Mouse (Mus musculus): ENCODE measurements around the gene Taf1a. TPM values are rescaled to one million over a fixed set of nuclear protein-coding genes. Genes with fewer than 3 reads are reported as not detected.

Taf1a gene
- polyA plus RNA-seq, 2 experiments, result 3.5 to 5.5 TPM

GRCm38 (mm10) chr1:183349840-183350239, 38.9 kb upstream of the Taf1a start:
- H3K9ac ChIP-seq (replicated peaks), result no peak overlapping the region
- ATAC-seq (ENCODE audit: insufficient read depth) (no peak), DNase-seq (ENCODE audit: low read depth in 3 of 3, low spot score in 3 of 3) (peak; percentile 60 to 73 (median 61))
- peaks cover 3% of the 10 kb centered on the region; the same call in 1 of the 2 replicates for H3K36me3 ChIP-seq (replicated peaks; ENCODE audit: control insufficient read depth, insufficient read depth, low read depth)
- peaks cover 2 to 4% of the 10 kb centered on the region in 2 experiments for H3K4me1 ChIP-seq (replicated peaks; ENCODE audit: control insufficient read depth in 2 of 2, insufficient read depth in 2 of 2, low read length in 1 of 2)
- no peak overlapping the region for H3K4me2 ChIP-seq (ENCODE audit: low read depth)
- no peak for TF ChIP-seq EP300 (IDR thresholded peaks at IDR 0.05; ENCODE audit: low read depth)
- TF ChIP-seq CTCF (IDR thresholded peaks at IDR 0.05; ENCODE audit: low read depth), result peak; percentile 73
- no peak overlapping the region for H3K27ac ChIP-seq
- H3K27me3 ChIP-seq (ENCODE audit: control insufficient read depth, insufficient read depth, low read length), result no peaks in the 10 kb centered on the region
- no peaks in the 10 kb centered on the region for H3K9me3 ChIP-seq (ENCODE audit: control insufficient read depth, low read length)
- 9% methylated on average over 6 of the region's 6 CpGs for WGBS (ENCODE audit: insufficient replicate concordance)
- H3K4me3 ChIP-seq (ENCODE audit: insufficient read depth in 1 of 2, low read depth in 2 of 2, low read length in 2 of 2), result no peak overlapping the region

- Histone ChIP-seq H3K36me3 (replicated peaks; ENCODE audit: control insufficient read depth, insufficient read depth, low read depth) (peaks cover 2% of the 10 kb centered on the region; the same call in 1 of the 2 replicates), H3K4me1 (replicated peaks; ENCODE audit: control insufficient read depth in 2 of 2, insufficient read depth in 2 of 2, low read length in 1 of 2) (0 out of 4 replicates have a peak, but pooled peaks cover 0 to 2% of the 10 kb centered on the region in 2 experiments), H3K4me3 (ENCODE audit: insufficient read depth in 1 of 2, low read depth in 2 of 2, low read length in 2 of 2) (no peak overlapping the region), H3K9ac (replicated peaks) (no peak overlapping the region), H3K27ac (no peak overlapping the region), H3K27me3 (ENCODE audit: control insufficient read depth, insufficient read depth, low read length) (no peaks in the 10 kb centered on the region), H3K9me3 (ENCODE audit: control insufficient read depth, low read length) (no peaks in the 10 kb centered on the region), H3K4me2 (ENCODE audit: low read depth) (no peak overlapping the region)
- no peak for DNase-seq (ENCODE audit: low read depth in 3 of 3, low spot score in 3 of 3)
- 78% methylated on average over 3 of the region's 3 CpGs for WGBS (ENCODE audit: insufficient replicate concordance)
- TF ChIP-seq EP300 (IDR thresholded peaks at IDR 0.05; ENCODE audit: low read depth) (no peak), CTCF (IDR thresholded peaks at IDR 0.05; ENCODE audit: low read depth) (no peak)
- no peak for ATAC-seq (ENCODE audit: insufficient read depth)
These were observed 29.9 kb upstream of the Taf1a start for GRCm38 (mm10) chr1:183358901-183359300.

- Histone ChIP-seq H3K4me3 (ENCODE audit: insufficient read depth in 1 of 2, low read depth in 2 of 2, low read length in 2 of 2) (no peak overlapping the region), H3K36me3 (replicated peaks; ENCODE audit: control insufficient read depth, insufficient read depth, low read depth) (peaks cover 2% of the 10 kb centered on the region; the same call in 1 of the 2 replicates), H3K4me2 (ENCODE audit: low read depth) (no peak overlapping the region), H3K9ac (replicated peaks) (no peak overlapping the region), H3K27me3 (ENCODE audit: control insufficient read depth, insufficient read depth, low read length) (no peaks in the 10 kb centered on the region), H3K9me3 (ENCODE audit: control insufficient read depth, low read length) (no peaks in the 10 kb centered on the region), H3K27ac (no peak overlapping the region), H3K4me1 (replicated peaks; ENCODE audit: control insufficient read depth in 2 of 2, insufficient read depth in 2 of 2, low read length in 1 of 2) (0 out of 4 replicates have a peak, but pooled peaks cover 0 to 2% of the 10 kb centered on the region in 2 experiments)
- TF ChIP-seq EP300 (IDR thresholded peaks at IDR 0.05; ENCODE audit: low read depth) (0 out of 2 replicates have a peak, but pooled peaks have one; percentile 20), CTCF (IDR thresholded peaks at IDR 0.05; ENCODE audit: low read depth) (no peak)
- no peak for ATAC-seq (ENCODE audit: insufficient read depth)
- 12% methylated on average over 5 of the region's 5 CpGs for WGBS (ENCODE audit: insufficient replicate concordance)
- peak in 1 of 3 experiments; percentile 7 for DNase-seq (ENCODE audit: low read depth in 3 of 3, low spot score in 3 of 3)
These were observed 26.5 kb upstream of the Taf1a start for GRCm38 (mm10) chr1:183362301-183362700.

- WGBS (ENCODE audit: insufficient replicate concordance), result 64% methylated on average over 14 of the region's 14 CpGs
- no peaks in the 10 kb centered on the region; the same call in 1 of the 2 replicates for H3K36me3 ChIP-seq (replicated peaks; ENCODE audit: control insufficient read depth, insufficient read depth, low read depth)
- H3K9me3 ChIP-seq (ENCODE audit: control insufficient read depth, low read length), result no peaks in the 10 kb centered on the region
- H3K9ac ChIP-seq (replicated peaks), result no peak overlapping the region
- no peaks in the 10 kb centered on the region for H3K27me3 ChIP-seq (ENCODE audit: control insufficient read depth, insufficient read depth, low read length)
- H3K4me3 ChIP-seq (ENCODE audit: insufficient read depth in 1 of 2, low read depth in 2 of 2, low read length in 2 of 2), result no peak overlapping the region
- TF ChIP-seq CTCF (IDR thresholded peaks at IDR 0.05; ENCODE audit: low read depth) (no peak), EP300 (IDR thresholded peaks at IDR 0.05; ENCODE audit: low read depth) (no peak)
- no peak overlapping the region for H3K4me2 ChIP-seq (ENCODE audit: low read depth)
- no peak overlapping the region for H3K27ac ChIP-seq
- DNase-seq (ENCODE audit: low read depth in 3 of 3, low spot score in 3 of 3) (no peak), ATAC-seq (ENCODE audit: insufficient read depth) (no peak)
- 0 out of 4 replicates have a peak, but pooled peaks cover 0 to 2% of the 10 kb centered on the region in 2 experiments for H3K4me1 ChIP-seq (replicated peaks; ENCODE audit: control insufficient read depth in 2 of 2, insufficient read depth in 2 of 2, low read length in 1 of 2)
These were observed 25.8 kb upstream of the Taf1a start for GRCm38 (mm10) chr1:183362729-183363576.

- H3K9ac ChIP-seq (replicated peaks), result no peak overlapping the region
- WGBS (ENCODE audit: insufficient replicate concordance), result 70% methylated on average over 5 of the region's 5 CpGs
- TF ChIP-seq CTCF (IDR thresholded peaks at IDR 0.05; ENCODE audit: low read depth) (no peak), EP300 (IDR thresholded peaks at IDR 0.05; ENCODE audit: low read depth) (no peak)
- no peak for ATAC-seq (ENCODE audit: insufficient read depth)
- no peaks in the 10 kb centered on the region for H3K9me3 ChIP-seq (ENCODE audit: control insufficient read depth, low read length)
- H3K4me1 ChIP-seq (replicated peaks; ENCODE audit: control insufficient read depth in 2 of 2, insufficient read depth in 2 of 2, low read length in 1 of 2), result 0 out of 4 replicates have a peak, but pooled peaks cover 0 to 4% of the 10 kb centered on the region in 2 experiments
- H3K4me3 ChIP-seq (ENCODE audit: insufficient read depth in 1 of 2, low read depth in 2 of 2, low read length in 2 of 2), result no peak overlapping the region
- no peak overlapping the region for H3K4me2 ChIP-seq (ENCODE audit: low read depth)
- H3K36me3 ChIP-seq (replicated peaks; ENCODE audit: control insufficient read depth, insufficient read depth, low read depth), result no peaks in the 10 kb centered on the region; the same call in 1 of the 2 replicates
- DNase-seq (ENCODE audit: low read depth in 3 of 3, low spot score in 3 of 3), result no peak
- peaks cover 3% of the 10 kb centered on the region for H3K27me3 ChIP-seq (ENCODE audit: control insufficient read depth, insufficient read depth, low read length)
- no peak overlapping the region for H3K27ac ChIP-seq
These were observed 25.3 kb upstream of the Taf1a start for GRCm38 (mm10) chr1:183363577-183363867.
